In the genomic region with DNA sequence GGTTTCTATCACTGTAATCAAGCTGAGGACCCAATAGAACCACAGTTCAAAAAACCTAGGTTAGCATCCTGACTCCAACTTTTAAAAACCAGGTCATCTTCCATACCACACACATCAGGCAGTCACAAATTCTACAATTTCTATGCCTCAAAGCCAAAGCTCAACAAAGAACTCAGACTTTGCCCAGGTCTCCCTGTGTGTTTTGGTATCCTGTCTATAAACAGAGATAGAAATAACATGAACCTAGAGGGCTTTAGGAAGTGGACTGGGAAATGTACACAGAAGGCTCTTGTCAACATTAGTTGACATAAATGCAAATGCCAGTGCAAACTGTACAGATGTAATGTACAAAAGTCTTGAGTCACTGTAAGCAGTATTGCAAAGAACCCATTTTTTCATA, we compare ENCODE assay signal across 30 mouse cellular contexts. TPM values are rescaled to one million over a fixed set of nuclear protein-coding genes. Genes with fewer than 3 reads are reported as not detected.
"Had no signal": no experiment of that assay in that cellular context is flagged by ENCODE, and none has a peak within 500 bp of the region (broad histone marks: within the 10 kb centered on the region; RNA-seq: fewer than 3 reads in every experiment).

No protein-coding gene starts in this region.

- H3K27me3 ChIP-seq: embryonic facial prominence, embryonic 12.5 days; embryonic facial prominence, embryonic 13.5 days; embryonic facial prominence, embryonic 15.5 days; forebrain, embryonic 12.5 days; forebrain, embryonic 13.5 days; forebrain, embryonic 15.5 days had no signal

- H3K4me2 ChIP-seq: embryonic facial prominence, embryonic 12.5 days; embryonic facial prominence, embryonic 13.5 days; embryonic facial prominence, embryonic 15.5 days; forebrain, embryonic 12.5 days; forebrain, embryonic 13.5 days; forebrain, embryonic 15.5 days had no signal

- H3K9ac ChIP-seq: embryonic facial prominence, embryonic 12.5 days; embryonic facial prominence, embryonic 13.5 days; embryonic facial prominence, embryonic 15.5 days; forebrain, embryonic 12.5 days; forebrain, embryonic 13.5 days; forebrain, embryonic 15.5 days; forebrain, postnatal 0 days had no signal

- H3K9me3 ChIP-seq: embryonic facial prominence, embryonic 10.5 days; embryonic facial prominence, embryonic 12.5 days; embryonic facial prominence, embryonic 13.5 days; embryonic facial prominence, embryonic 15.5 days; forebrain, embryonic 10.5 days; forebrain, embryonic 12.5 days; forebrain, embryonic 13.5 days; forebrain, embryonic 15.5 days had no signal

- H3K4me1 ChIP-seq: embryonic facial prominence, embryonic 12.5 days; embryonic facial prominence, embryonic 13.5 days; embryonic facial prominence, embryonic 15.5 days had no signal

- H3K36me3 ChIP-seq: embryonic facial prominence, embryonic 10.5 days; embryonic facial prominence, embryonic 12.5 days; embryonic facial prominence, embryonic 13.5 days; embryonic facial prominence, embryonic 15.5 days; forebrain, embryonic 10.5 days; forebrain, embryonic 12.5 days; forebrain, embryonic 15.5 days had no signal

- DNase-seq: cerebellum, adult 18-20 months; cerebellum, adult 2 months; cerebellum, adult 8-10 months; cerebellum, adult 9-10 months; cerebellum, adult 9-11 months; cerebellum, postnatal 10 days; cerebellum, postnatal 14 days; cerebellum, postnatal 25 days; cerebellum, postnatal 36 days; embryo, embryonic 11 days; forebrain, postnatal 0 days; gastrocnemius, adult 2 months; gastrocnemius, postnatal 10 days; gastrocnemius, postnatal 14 days; gastrocnemius, postnatal 25 days; gastrocnemius, postnatal 36 days; heart, adult 11 months had no signal

- ATAC-seq: forebrain, embryonic 13.5 days; forebrain, embryonic 14.5 days; forebrain, embryonic 15.5 days; forebrain, embryonic 16.5 days; forebrain, postnatal 0 days had no signal

- H3K27ac ChIP-seq: embryonic facial prominence, embryonic 10.5 days; embryonic facial prominence, embryonic 12.5 days; embryonic facial prominence, embryonic 13.5 days; embryonic facial prominence, embryonic 15.5 days; forebrain, embryonic 10.5 days; forebrain, embryonic 12.5 days; forebrain, embryonic 13.5 days; forebrain, embryonic 15.5 days; gastrocnemius, adult 2 months had no signal

- H3K4me3 ChIP-seq: embryonic facial prominence, embryonic 10.5 days; embryonic facial prominence, embryonic 12.5 days; embryonic facial prominence, embryonic 13.5 days; embryonic facial prominence, embryonic 15.5 days; erythroblast, embryonic 14.5 days; forebrain, embryonic 10.5 days; forebrain, embryonic 12.5 days; forebrain, embryonic 13.5 days; forebrain, embryonic 15.5 days; gastrocnemius, adult 2 months had no signal

RNA-seq across cellular contexts. Expression of a gene that starts 13.5 kb away (rescaled TPM):
- total RNA-seq: common myeloid progenitor, adult 5-6 weeks; granulocyte monocyte progenitor cell, adult 5-6 weeks had no signal
